Mouse (Mus musculus) heart, embryonic 16.5 days (tissue): Measurements from ENCODE around the gene Actr2. TPM values are rescaled to one million over a fixed set of nuclear protein-coding genes. Genes with fewer than 3 reads are reported as not detected.
A peak's percentile ranks its signal among the peaks of the same experiment; 100 is the strongest.
"Not testable (repeated sequence)": the region's sequence is repeated elsewhere in the genome, so short reads cannot be mapped to it uniquely, and the experiment has no call there.

ENCODE experiments used
- ATAC-seq: fragments of 200-750 bp; cut with Nextera tagmentation; replicated peaks from 2 replicates; pipeline ENCODE4 v1.8.0; 2017; ENCODE audit warnings: moderate number of reproducible peaks; ENCODE audit not compliant: insufficient read depth, low FRiP score; ENCODE audit errors: extremely low read depth
- H3K27ac ChIP-seq: fragments of 300-500 bp; sonication (generic); 2 replicates; pipeline ENCODE4 v1.5.1; 2014; ENCODE audit warnings: mild to moderate bottlenecking, low read length, control low read depth, moderate library complexity
- H3K27me3 ChIP-seq: fragments of 300-500 bp; sonication (generic); 2 replicates; pipeline ENCODE4 v1.6.1; 2014; ENCODE audit warnings: low read length, mixed read lengths; ENCODE audit not compliant: control insufficient read depth, insufficient read depth
- H3K36me3 ChIP-seq: fragments of 300-500 bp; sonication (generic); 2 replicates; pipeline ENCODE4 v1.6.1; 2014; ENCODE audit not compliant: control insufficient read depth, insufficient read depth
- H3K4me1 ChIP-seq: fragments of 300-500 bp; sonication (generic); 2 replicates; pipeline ENCODE4 v1.6.1; 2014; ENCODE audit warnings: low read length, mixed read lengths; ENCODE audit not compliant: control insufficient read depth, insufficient read depth
- H3K4me2 ChIP-seq: fragments of 300-500 bp; sonication (generic); 2 replicates; pipeline ENCODE4 v1.6.1; 2014; ENCODE audit warnings: low read depth, mild to moderate bottlenecking, control low read depth, low read length
- H3K4me3 ChIP-seq: fragments of 300-500 bp; sonication (generic); 2 replicates; pipeline ENCODE4 v1.5.1; 2014; ENCODE audit warnings: mild to moderate bottlenecking, control low read depth, low read length
- H3K9ac ChIP-seq: fragments of 300-500 bp; sonication (generic); 2 replicates; pipeline ENCODE4 v1.6.1; 2014; ENCODE audit warnings: low read length, control low read depth
- H3K9me3 ChIP-seq: fragments of 300-500 bp; sonication (generic); replicated peaks from 2 replicates; pipeline ENCODE4 v1.6.1; 2016; ENCODE audit warnings: low read length; ENCODE audit not compliant: control insufficient read depth
- WGBS: fragments of 180-500 bp; shearing (Covaris S2); extraction: QIAGEN DNeasy Blood & Tissue Kit; methylation state at CpG from one replicate; pipeline ENCODE4 v1.1.7; 2014; 5-methylcytosine and 5-hydroxymethylcytosine counted together
- polyA plus RNA-seq: library from polyadenylated mRNA; unstranded; fragments of >200 nt; fragmentation: Nextera tagmentation; extraction: Ambion mirVana; gene quantifications from 2 replicates; pipeline ENCODE4 v1.2.1, GENCODE M21; 2015

Gene Actr2
- polyA plus RNA-seq, result 72.0 and 83.5 TPM in 2 replicates

DNA sequence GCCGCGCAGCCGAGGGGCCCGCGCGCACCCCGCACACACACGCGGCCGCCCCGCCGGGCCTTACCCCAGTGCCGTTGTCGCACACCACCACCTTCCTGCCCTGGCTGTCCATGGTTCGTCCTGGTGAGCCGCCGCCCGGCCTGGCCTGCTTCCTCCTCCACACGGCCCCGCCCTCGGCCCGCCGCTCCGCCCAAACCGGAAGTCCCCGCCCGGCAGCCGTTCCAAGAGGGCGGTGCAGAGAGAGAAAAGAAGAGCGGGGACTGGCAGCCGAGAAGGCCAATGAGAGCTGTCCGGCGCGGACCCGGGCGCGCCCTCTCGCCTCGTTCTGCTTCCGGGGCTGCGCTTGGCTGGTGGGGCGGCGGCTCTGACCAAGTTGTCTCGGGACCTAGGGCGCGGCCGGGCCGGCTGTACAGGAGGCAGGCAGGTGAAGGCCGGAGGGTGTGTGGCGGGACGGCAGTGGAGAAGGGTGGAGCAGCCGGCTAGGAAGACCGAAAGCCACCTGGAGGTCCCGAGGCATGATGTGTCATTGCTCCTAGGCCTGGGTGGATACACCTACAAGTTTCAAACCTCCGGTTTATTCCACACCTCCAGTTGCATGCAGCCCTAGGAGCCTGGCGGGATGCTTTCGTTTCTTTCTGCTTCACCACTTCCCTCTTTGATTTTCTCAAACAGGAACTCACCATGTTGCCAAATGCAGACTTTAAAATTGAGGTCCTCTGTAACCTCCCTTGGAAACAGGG, at the start of gene Actr2:
TSS of gene Actr2 (minus strand) at position 173 of the 740 bp plus-strand sequence.
- Histone ChIP-seq H3K27ac (peak within 1 kb of the TSS; percentile 92), H3K4me1 (peaks cover 17% of the 10 kb centered on the region), H3K4me2 (peak within 1 kb of the TSS; percentile 82), H3K9ac (peak within 1 kb of the TSS; percentile 90), H3K36me3 (no peaks in the 10 kb centered on the region), H3K9me3 (no peaks in the 10 kb centered on the region), H3K4me3 (peak within 1 kb of the TSS; percentile 79), H3K27me3 (no peaks in the 10 kb centered on the region)
- WGBS, result under 1% methylated on average over 57 of the region's 57 CpGs
- ATAC-seq, result peak; percentile 98

DNA sequence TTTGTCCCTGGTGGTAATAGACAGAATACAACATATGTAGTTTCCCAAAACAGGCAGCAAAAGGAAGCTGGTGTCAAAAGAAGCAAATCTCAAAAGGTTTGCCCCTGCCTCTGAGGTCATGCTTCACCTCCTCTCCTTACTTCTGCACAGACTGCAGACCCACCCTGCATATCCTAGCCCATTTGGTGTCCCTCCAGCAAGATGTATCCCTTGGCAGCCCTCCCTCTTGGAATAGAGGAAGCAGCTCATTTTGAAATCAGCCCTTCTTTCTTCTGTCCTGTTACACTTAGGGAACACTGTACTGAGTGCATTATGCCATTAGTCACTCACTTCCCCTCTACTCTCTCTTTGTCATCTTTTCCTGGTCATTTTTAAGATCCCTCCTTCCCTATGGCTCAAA, 46.2 kb upstream of the Actr2 start:
- ATAC-seq, result no peak
- no peaks in the 10 kb centered on the region for H3K36me3 ChIP-seq
- no peak overlapping the region for H3K4me3 ChIP-seq
- H3K27ac ChIP-seq, result no peak overlapping the region
- H3K4me1 ChIP-seq, result no peaks in the 10 kb centered on the region
- no peaks in the 10 kb centered on the region for H3K27me3 ChIP-seq
- H3K9ac ChIP-seq, result no peak overlapping the region
- no peak overlapping the region for H3K4me2 ChIP-seq
- H3K9me3 ChIP-seq, result no peaks in the 10 kb centered on the region

DNA sequence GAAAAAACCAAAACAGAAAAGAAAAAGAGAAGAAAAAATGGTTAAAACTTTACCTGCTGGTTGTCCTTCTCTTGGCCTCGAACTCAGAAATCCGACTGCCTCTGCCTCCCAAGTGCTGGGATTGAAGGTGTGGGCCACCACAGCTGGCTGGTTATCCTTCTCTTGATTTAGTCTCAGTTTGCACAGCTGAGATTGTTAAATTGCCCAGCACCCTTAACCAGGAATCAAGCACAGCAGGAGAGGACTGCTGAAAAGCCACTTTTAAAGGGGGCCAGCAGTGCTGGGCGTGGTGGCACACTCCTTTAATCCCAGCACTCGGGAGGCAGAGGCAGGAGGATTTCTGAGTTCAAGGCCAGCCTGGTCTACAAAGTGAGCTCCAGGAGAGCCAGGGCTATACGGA, 40.8 kb upstream of the Actr2 start:
- H3K4me2 ChIP-seq, H3K9me3 ChIP-seq, H3K27ac ChIP-seq, ATAC-seq, H3K36me3 ChIP-seq, H3K4me1 ChIP-seq, H3K9ac ChIP-seq, H3K27me3 ChIP-seq, H3K4me3 ChIP-seq: not testable (repeated sequence)
- WGBS, result 90% methylated on average over 5 of the region's 5 CpGs

DNA sequence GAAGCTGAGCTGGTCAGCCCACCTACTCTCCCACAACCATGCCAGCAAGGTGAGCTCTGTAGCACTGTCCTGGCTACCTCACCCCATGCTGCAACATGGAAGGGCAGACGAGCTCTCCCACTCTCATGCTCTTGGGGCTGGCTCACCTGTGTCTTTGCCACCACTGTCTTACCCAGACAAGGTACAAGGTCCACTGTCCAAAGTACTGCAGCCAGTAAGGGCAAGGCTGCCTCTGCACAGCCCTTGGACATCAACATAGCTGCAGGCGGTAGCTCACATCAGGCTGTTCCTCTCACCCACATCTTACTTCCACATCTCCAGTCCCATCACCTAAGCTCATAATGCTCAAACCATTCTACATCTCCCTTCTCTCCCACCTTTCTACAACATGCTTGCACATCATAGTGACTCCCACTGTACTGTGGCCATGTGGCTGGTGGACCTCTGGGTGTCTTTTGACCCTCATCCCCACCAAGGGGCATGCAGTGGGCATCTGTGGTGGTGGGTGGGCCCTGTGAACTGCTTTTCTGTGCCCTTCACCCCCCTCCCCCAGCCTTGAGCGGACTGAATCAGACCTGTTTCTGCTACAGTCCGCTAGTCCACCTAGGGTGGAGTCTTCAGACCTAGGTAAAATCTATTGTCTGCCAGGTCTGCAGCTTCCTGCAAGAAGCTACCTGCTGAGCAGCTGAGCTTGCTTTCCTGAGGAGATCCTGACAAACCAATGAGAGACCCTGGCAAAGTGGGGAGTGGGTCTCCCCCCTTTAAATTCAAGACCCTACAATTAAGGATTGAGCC, 39.6 kb upstream of the Actr2 start:
- Histone ChIP-seq H3K4me2 (no peak overlapping the region), H3K4me3 (no peak overlapping the region), H3K4me1 (no peaks in the 10 kb centered on the region), H3K27ac (no peak overlapping the region), H3K36me3 (no peaks in the 10 kb centered on the region), H3K9ac (no peak overlapping the region), H3K9me3 (peaks cover 7% of the 10 kb centered on the region; the same call in 1 of the 2 replicates), H3K27me3 (no peaks in the 10 kb centered on the region)
- ATAC-seq, result no peak
- 84% methylated on average over 4 of the region's 4 CpGs for WGBS

DNA sequence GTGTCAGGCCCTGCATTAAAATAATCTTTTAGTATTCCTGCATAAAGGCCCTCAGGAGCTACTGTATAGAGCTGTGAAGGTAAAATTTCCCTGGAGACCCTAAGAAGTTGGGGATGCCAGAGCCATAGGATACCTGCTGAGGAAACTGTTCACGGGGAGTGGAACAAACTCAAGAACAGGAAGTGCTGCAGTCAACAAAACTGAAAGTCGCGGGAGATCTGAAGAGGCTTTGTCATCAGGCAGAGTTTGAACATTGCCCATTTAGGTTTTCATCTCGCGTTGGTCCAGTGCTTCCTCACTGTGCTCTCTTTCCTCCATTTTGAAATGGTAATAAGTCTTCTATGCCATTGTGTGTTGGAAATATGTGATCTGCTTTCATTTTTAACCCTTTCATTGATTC, 38.6 kb upstream of the Actr2 start:
- H3K36me3 ChIP-seq, result no peaks in the 10 kb centered on the region
- H3K27me3 ChIP-seq, result no peaks in the 10 kb centered on the region
- no peak for ATAC-seq
- 74% methylated on average over 5 of the region's 5 CpGs for WGBS
- no peak overlapping the region for H3K9ac ChIP-seq
- no peaks in the 10 kb centered on the region for H3K4me1 ChIP-seq
- H3K4me2 ChIP-seq, result no peak overlapping the region
- peaks cover 7% of the 10 kb centered on the region; the same call in 1 of the 2 replicates for H3K9me3 ChIP-seq
- no peak overlapping the region for H3K27ac ChIP-seq
- no peak overlapping the region for H3K4me3 ChIP-seq

DNA sequence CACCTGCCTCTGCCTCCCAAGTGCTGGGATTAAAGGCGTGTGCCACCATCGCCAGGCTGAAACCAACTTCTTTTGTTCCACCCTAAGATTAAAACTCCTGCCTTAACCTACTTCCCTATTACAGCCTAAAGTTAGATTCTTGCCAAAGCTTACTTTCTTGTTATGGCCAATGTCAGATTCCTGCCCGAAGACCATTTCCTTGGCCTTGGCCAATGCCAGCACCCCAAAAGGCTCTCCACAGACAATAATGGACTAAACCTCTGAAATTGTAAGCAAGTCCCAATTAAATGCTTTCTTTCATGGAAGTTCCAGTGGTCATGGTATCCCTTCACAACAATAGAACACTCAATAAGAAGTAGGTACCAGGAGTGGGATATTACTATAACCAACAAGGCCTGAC, 37.2 kb upstream of the Actr2 start:
- peaks cover 7% of the 10 kb centered on the region; the same call in 1 of the 2 replicates for H3K9me3 ChIP-seq
- 88% methylated on average over 3 of the region's 3 CpGs for WGBS
- H3K4me1 ChIP-seq, result no peaks in the 10 kb centered on the region
- no peak overlapping the region for H3K9ac ChIP-seq
- H3K36me3 ChIP-seq, result no peaks in the 10 kb centered on the region
- no peaks in the 10 kb centered on the region for H3K27me3 ChIP-seq
- H3K4me2 ChIP-seq, result no peak overlapping the region
- no peak overlapping the region for H3K4me3 ChIP-seq
- no peak for ATAC-seq
- no peak overlapping the region for H3K27ac ChIP-seq

DNA sequence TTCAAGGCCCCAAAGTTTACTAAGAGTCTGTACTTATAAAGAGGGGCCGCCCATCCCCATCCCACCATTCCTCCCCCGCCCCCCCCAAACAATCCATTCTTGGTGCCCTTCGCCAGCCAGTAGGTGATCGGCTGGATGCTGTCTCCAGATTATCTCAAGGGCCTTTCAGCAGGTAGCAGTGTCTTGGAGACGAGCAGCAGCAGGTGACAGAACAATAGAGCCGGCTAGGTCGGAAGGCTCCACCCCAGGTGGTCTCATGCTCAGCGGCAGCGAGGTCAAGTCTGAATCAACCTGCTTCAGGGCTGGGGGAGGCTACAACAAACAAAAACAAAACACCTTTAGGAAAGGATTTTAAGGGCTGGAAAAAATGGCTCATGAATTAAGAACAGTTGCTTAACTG, 32.7 kb upstream of the Actr2 start:
- Histone ChIP-seq H3K27ac (no peak overlapping the region), H3K9me3 (peaks cover 4% of the 10 kb centered on the region; the same call in 1 of the 2 replicates), H3K4me2 (no peak overlapping the region), H3K4me3 (no peak overlapping the region), H3K36me3 (no peaks in the 10 kb centered on the region), H3K4me1 (no peaks in the 10 kb centered on the region), H3K9ac (no peak overlapping the region), H3K27me3 (no peaks in the 10 kb centered on the region)
- 28% methylated on average over 9 of the region's 9 CpGs for WGBS
- no peak for ATAC-seq

DNA sequence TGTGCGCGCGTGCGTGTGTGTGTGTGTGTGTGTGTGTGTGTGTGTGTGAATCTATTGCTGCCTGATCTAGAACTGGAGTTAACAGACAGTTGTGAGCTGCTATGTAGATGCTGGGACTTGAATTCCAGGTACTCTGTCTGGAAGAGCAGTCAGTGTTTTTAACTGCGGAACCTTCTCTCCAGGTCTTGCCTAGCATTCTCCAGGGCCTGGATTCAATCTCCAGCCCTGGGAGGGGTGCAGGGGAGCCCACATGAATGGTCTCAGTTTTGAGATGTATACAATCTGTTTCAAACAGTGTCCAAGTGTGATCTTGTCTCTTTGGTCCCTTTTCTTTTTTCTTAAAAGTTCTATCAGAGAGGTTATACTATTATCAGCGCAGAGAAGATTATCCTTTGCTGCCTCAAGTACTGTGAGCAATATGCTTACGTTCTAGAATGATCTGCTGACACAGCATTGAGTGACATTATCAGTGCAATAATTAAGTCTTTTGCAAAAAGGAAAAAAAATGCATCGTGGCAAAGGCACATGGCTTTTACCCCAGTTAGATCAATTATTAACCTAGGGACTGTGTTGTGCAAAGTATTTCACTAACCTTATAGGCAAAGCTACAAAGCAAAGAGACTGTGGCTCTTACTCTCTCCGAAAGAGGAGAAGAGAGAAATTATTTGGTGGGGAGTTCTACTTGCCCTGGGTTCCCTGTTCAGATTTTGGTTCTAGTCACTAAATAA, 32.0 kb upstream of the Actr2 start:
- H3K4me3 ChIP-seq, result no peak overlapping the region
- no peaks in the 10 kb centered on the region for H3K4me1 ChIP-seq
- 76% methylated on average over 9 of the region's 9 CpGs for WGBS
- H3K9ac ChIP-seq, result no peak overlapping the region
- H3K4me2 ChIP-seq, result no peak overlapping the region
- H3K36me3 ChIP-seq, result no peaks in the 10 kb centered on the region
- H3K27me3 ChIP-seq, result no peaks in the 10 kb centered on the region
- no peak overlapping the region for H3K27ac ChIP-seq
- ATAC-seq, result no peak
- no peaks in the 10 kb centered on the region for H3K9me3 ChIP-seq

DNA sequence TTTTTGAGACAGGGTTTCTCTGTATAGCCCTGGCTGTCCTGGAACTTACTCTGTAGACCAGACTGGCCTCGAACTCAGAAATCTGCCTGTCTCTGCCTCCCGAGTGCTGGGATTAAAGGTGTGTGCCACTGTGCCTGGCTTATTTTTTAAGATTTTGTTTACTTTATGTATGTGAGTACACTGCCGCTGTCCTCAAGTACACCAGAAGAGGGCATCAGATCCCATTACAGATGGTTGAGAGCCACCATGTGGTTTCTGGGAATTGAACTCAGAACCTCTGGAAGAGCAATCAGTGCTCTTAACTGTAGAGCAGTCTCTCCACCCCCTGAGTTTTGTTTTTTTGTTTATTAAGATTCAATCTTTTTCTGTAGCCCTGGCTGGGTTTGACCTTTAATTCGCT, 31.0 kb upstream of the Actr2 start:
- not testable (repeated sequence) for H3K27ac ChIP-seq, ATAC-seq, H3K9ac ChIP-seq, H3K9me3 ChIP-seq, H3K4me2 ChIP-seq, H3K4me1 ChIP-seq, H3K4me3 ChIP-seq, H3K36me3 ChIP-seq, H3K27me3 ChIP-seq
- WGBS, result 91% methylated on average over 4 of the region's 4 CpGs
